Mouse (Mus musculus) kidney, adult 11 months (tissue): Measurements from ENCODE around the gene Fosl1.

ENCODE experiments used
- DNase-seq: peaks from one replicate; pipeline ENCODE4 v3.0.0; 2022

Gene Fosl1

DNA sequence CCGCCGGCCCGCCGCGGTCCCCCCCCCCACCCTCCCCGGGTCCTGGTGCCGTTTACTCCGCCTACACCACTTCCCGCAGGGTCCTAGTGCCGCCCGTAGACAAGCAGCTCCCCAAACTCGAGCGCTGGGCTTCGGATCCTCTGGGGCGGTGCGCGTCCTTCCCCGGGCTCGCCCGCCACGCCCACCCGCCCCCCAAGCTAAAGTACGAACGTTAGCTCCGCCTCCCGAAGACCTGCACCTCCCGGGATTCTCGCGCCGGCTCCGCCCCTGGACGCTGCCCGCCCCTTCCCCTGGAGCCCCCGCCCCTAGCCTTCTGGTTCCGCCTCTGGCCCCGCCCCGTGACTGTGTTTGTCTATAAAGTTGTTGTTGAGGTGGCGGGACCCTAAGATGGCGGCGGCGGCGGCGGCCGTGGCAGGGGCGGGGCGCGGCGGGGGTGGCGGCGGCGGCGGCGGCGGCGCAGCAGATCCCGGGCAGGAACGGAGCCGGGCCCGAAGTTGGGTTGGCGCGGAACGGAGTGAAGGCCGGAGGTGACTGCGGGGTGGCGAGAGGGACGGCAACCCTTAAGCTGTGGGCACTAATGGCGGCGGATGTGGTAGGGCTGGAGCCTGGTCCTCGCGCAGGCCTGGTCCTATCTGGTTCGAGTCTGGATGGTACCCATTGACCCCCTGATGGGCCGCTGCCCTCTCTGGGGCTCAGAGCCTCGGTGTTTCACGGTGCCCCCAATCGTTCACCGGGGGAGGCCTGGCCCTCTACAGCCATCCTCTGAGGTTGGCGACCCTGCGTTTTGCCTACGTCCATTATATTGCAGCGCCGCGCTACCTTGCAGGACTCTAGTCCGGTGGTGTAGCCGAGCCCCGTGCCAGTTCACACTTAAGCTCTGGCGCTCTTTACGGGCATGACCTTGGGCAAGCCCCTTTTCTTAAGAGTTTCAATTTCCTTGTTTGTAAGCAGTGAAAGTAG, 22.3 kb upstream of the Fosl1 start, which contains the start of the genes Drap1 and AI837181:
Gene Drap1 (minus strand): TSS at position 198 of the 960 bp plus-strand sequence.
Gene AI837181 (plus strand): TSS at position 363 of the 960 bp plus-strand sequence.
- peak; percentile 90 for DNase-seq

DNA sequence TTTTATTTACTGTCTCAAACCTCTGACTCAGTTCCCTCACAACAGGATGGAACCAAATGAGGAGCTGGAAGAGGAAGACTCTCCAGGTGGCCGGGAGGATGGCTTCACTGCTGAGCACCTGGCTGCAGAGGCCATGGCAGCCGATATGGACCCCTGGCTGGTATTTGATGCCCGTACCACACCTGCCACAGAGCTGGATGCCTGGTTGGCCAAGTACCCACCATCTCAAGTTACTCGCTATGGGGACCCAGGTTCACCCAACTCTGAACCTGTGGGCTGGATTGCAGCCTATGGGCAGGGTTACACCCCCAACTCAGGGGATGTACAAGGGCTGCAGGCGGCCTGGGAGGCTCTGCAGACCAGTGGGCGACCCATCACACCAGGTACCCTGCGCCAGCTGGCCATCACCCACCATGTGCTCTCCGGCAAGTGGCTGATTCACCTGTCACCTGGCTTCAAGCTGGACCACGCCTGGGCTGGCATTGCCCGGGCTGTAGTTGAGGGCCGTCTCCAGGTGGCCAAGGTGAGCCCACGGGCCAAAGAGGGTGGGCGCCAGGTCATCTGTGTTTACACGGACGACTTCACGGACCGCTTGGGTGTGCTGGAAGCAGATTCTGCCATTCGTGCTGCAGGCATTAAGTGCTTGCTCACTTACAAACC, 21.3 kb upstream of the Fosl1 start:
- no peak for DNase-seq

DNA sequence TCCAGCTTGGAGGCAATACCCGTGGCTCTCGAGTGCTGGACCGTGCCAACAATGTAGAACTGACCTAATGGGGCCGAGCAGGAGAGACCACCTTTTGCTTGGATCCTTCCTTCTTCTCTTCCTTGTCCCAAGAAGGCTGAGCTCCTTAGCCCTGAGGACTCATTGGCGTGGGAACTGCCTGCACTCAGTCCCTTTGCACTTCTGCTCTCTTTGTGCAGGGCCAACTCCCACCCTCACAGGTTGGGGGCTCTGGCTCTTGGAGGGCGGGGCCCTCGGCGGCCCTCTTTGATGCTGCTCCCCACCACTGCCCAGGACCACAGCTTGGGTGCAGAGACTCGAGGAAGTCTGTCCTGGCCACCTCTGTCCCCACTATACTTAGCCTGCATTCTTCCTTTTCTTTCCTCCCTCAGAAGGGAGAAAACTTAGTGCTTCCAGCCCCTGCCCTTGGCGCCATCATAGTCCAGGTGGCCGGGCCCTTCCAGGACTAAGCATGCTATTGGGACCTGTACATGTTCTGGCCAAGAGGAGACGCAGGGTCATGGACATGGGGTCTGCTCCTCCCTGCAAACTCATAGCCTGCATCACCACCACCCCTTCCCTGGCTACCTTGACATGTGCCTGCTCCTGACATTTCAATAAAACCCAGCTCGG, 20.6 kb upstream of the Fosl1 start:
- DNase-seq: no peak

DNA sequence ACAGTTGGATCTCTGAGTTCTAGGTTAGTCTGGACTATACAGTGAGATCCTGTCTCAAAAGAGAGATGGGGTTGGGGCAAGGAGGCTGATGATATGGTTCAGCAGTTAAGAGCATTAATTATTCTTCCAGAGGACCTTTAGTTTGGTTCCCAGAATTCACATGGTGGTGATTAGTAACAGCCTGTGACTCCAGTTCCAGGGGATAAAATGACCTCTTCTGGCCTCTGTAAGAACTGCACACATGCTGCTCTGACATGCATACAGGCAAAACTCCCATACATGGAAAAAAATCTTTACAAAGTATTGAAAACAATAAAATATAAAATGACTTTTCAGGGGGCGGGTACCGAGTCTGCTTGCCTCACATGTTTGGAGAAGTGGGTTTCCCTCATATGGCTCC, 19.3 kb upstream of the Fosl1 start:
- DNase-seq: peak; percentile 44

DNA sequence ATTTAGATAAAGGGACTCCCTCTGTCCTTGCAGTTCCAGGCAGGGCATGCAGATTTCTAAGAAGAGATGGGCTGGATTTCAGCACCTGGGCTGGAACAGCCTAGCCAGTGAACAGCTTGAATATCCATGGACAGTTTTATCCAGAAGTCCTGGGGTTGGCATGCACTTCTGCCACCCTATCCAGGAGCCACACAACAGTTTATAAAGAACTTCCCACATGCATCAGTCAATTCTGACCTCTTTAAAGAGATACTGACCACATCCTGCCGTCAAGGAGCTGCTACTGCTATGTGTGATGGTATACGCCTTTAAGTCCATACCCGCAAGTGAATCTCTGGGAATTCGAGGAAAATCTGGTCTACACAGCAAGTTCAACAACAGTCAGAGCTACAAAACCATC, 18.1 kb upstream of the Fosl1 start:
- no peak for DNase-seq

DNA sequence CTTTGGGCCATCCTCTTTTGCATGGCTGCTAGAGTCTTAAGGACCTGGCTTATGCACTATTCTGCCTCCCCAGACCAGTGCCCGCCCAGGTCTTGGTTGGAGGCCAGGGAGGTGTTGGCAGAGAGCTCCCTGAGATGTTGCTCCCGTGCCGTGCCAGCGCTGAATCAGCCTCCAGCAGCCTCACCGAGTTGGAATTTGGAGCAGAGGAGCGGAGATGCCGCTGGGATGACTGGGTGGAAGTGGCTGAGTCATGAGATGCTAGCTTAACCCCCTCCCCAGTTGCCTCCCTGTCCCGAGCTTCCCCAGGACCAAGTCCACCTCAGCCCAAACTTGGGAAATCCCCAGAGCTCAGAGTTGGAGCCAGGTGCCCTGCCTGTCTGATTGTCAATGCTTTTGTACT, 17.5 kb upstream of the Fosl1 start:
- peak; percentile 80 for DNase-seq

DNA sequence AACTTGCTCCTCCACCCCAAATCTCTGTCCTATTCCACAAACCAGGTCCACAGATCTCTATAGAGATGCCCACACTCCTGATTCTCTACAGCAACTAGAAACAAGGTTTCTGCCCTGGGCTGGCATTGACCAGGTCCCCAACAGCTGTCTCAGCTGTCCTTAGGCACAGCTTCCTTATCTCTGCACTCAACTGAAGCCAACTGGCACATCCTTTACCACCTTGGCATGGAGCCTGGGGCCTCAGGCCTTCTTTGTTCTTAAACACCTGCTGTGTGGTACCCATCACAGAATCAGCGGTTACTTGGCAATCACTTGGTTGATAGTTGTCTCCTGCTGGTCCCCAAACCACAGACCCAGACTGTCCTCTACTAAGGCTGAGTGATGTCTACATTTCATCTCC, 16.9 kb upstream of the Fosl1 start:
- DNase-seq: no peak

DNA sequence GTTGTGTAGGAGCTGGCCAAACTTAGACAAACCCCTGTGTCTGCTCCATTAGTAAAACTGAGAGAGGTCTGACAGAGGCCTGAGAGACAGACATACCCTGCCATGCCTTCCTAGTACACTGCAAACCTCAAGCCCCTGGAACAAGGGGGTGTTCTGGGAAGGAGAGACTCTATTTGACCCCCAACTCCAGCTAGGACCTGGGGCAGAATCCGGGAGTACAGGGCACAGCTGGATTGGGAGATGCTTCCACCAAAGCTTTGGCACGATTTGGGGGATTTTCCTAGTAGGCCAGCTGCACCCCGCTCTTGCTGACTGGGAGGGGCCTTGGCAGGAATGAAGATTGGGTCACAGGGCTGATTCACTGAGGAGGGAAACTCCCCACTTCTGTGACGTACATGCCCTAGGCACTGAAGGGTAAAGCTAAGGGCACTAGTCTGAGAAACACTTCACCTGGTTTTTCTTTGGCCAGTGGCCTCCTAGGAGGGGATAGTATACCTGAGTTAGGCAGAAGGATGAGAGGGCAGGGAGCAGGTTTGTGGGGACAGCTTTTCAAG, 15.4 kb upstream of the Fosl1 start:
- no peak for DNase-seq

DNA sequence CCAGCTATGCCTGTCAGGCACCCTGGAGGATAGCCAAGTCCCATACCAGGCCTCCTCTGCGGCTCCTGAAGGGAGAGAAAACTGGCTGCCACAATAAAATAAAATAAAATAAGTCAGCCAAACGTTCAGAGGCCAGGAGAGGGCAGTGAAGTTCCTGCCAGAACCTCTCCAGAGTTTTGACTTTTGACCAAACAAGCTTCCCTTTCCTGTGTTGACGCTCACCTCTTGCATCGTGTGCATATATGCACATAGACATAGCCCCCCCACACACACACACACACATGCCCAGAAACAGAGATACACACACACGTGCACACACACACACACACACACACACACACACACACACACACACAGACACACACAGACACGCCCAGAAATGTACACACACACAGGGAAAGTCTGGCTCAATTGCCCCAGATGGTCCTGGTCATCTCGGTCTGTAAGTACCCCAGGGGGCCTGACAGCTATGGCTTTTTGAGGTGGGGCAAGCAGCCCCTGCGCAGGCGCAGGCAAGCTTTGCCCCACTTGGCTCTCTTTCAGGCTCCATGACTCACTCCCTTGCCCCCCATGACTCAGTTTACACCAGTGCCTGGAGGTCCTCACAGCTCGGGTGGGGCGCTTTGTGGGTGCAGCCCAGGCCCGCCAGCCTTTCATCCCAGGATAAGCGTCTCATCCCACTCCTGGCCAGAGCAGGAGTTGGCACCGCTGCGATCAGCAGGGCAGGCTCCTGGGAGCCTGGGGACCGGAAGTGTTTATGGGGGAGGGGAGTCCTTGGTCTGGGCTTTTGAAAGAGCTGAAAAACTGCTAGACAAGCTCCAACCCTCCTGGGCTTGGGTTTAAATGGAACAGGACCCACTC, 14.1 kb upstream of the Fosl1 start:
- DNase-seq: peak; percentile 64

DNA sequence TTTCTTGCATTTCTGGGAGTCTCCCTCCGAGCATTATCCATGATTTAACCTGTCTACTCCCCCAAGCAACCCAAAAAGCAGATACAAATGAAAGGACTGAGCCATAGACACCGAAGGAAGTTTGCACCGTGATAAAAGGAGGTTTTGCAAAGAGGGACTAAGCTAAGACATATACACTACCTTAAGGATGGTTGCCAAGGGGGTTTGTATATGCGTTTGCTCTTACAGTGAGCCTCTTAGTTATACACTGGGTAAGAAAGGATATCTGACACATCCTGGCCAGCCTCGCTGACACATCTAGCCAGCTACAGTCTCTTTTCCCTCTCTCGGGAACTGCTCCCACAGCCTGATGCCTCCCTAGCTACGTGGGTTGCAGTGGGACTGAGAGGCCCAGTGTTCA, 13.4 kb upstream of the Fosl1 start:
- no peak for DNase-seq

DNA sequence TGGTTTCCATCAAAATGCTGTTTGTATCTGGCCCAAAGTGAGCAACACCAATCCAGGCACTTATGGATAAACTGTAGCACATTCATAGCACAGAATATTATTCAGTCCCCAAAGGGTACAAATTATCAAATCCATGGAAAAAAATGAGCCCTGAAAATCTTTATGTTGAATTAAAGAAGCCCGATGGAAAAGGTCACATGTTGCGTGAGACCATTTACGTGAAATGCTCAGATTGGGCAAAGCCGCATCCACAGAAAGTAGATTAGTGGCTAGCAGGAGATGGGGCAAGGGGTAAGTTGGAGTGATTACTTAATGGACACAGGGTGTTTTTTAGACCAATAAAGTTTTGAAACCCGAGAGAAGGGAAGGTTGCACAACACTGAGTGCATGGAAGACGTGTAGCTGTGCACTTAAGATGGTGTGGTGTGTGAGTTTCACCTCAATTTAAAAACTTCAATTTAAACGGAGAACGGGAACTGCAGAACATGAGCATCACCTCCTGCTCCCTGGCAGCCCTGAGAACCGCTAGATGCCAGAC, 2.9 kb upstream of the Fosl1 start:
- DNase-seq: no peak

DNA sequence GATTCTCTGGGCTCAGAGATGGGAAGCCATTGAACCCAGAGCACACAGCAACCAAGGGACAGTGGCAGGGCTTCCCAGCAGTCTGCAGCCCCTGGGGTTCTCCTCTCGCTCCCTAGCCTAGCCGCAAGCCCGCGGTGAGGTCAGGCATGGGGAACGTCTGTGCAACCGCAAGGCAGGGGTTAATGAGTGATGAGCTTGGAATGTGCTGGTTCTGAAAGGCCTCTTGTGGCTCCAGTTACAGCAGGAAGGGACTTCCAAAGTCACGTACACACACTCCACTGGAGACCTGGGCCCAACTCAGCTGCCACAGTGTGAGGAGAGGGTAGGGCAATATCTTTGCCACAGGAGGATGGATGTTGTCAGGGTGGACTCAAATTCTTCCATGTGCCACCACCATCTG, 2.4 kb upstream of the Fosl1 start:
- DNase-seq: peak; percentile 64

DNA sequence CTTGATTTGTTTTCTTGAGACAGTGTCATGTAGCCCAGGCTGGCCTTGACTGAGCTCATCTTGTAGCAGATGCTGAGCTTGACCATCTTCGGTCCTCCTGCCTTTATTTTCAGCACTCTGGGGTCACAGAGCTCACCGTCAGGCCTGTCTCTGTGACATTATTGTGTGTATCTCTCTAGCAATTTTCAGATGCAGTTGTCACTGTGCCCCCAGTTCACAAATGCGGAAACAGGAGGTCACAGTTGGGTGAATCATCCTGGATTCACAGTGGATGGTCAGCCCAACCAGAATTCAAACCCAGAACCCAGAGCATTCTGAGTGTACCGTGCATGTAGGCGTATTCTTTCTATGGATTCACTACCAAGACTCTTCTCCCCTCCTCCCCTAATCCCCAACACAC, 1.6 kb upstream of the Fosl1 start:
- no peak for DNase-seq

DNA sequence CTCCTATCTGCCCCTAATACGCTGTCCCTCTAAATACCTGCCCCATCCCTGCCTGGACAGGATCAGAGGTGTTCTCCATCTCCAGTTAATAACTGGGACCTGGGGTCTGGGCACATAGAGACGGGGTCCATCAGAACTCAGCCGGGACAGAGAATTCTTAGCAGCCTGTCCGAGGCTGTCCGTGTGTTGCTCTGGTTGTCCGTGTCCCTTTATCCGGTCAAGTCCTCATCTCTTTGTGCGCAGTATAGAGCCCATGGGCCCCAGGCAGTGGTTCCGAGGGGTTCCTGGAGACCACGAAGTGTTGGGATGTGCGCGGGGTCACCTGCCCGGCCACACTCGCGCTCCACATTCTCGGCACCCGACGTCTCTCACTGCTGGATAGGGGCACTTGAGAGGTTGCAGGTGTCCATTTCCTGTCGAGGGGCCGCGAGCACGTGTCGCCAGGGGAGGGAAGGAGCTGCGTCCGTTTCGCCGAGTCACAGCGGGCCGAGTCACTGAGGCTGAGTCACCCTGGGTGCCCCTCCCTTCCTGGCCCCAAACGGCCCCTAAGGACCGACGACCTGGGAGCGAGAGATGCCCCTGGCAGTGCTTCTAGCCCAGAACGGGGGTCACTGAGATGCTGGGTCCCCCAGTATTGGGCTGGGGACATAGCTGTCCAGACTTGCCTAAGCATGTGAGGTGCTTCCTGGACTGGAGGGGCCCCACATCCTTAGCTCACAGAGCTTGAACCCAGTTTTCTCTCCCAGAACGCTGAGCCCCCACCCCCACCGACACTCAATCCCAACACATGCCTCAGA, 1.2 kb downstream of the Fosl1 start:
- DNase-seq: no peak

DNA sequence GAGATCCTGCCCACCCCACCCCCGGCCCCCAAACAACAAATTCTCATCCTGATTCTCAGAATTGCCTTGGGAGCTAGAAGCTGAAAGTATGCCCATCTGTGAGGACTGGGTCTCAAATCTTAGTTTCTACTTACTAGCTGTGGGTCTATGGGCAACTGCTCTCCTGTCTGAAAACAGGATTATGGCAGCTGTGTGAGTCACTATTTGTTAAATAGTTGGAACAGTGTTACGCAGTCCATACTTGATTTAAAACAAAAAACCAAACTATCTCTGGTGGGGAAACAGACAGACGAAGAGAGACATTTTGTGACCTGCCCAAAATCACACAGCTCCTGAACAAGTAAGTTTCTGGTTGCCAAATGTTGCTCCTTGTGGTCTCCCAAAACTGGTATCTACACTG, 2.3 kb downstream of the Fosl1 start:
- no peak for DNase-seq

DNA sequence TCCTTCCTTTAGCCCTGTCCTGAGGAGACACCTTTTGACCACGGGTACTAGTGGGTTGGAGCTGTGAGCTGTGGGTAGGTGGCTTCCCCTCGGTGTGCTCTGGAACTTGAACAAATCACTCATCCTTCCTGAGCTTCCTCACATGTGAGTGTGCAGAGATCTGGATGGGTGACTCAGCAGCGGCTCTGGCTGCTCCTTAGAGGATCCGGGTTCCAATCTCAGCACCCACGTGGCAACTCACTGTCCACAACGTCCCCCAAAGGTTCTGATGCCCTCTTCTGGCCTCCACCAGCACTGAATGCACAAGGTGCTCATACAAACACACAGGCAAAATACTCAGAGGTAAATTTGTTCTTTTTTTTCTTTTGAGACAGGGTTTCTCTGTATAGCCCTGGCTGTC, 4.4 kb downstream of the Fosl1 start:
- DNase-seq: no peak

DNA sequence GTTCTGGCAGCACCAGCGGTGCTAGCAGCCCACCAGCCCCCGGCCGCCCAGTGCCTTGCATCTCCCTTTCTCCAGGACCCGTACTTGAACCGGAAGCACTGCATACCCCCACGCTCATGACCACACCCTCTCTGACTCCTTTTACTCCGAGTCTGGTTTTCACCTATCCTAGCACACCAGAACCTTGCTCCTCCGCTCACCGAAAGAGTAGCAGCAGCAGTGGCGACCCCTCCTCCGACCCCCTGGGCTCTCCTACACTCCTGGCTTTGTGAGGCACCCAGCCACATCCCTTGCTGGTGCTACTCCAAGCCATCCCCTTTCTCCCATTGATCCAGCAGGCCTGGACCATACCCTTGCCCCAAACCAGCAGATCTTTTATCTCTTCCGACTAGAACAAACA, 7.7 kb downstream of the Fosl1 start:
- DNase-seq: no peak

DNA sequence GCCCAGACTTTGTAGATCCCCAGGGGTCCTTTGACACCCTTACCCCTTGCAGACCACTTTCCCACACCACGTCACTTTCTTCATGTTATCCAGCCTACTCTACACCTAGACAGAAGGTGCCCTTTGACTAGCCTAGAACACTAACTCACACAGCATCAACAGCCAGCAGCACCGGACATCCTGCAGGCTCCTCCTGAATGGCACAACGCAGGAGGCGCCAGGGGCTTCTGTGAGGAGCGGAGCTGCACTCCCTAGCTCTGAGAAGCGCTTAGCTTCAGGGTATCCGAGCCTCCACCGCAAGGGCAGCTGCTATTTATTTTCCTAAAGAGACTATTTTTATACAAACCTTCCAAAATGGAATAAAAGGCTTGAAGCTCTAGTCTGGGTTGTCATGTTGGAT, 8.2 kb downstream of the Fosl1 start:
- DNase-seq: no peak

DNA sequence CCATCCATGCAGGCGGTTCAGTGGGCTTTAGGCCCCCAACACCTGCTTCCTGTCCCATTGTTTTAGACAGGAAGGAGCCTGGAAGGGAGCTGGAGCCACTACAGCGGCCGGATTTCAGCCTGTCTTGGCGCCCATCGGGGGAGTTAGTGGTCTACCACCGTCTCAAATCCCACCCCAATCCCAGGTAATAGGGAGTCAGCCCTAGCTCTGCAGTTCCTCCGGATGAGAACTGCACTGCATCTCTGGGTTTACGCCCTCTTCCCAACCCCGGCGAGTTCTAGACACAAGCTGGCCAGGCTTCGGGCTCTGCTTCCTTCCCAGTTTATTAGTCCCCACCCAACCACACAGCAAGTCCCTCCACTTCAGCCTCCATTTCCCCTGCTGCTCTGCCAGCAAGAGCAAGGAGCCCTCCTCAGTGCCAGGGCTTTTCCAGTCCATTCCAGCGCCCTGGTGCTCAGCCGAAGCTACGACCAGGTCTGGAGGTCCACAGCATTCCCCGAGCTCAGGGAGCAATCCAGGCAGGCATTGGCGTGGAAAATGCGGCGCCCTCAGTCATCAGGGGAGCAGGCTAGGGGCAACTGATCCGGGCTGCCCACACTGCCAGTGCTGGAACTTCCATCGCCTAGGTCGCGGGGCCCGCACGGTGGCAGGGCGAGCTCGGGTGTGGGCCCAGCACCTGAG, 9.0 kb downstream of the Fosl1 start:
- DNase-seq: peak; percentile 44

DNA sequence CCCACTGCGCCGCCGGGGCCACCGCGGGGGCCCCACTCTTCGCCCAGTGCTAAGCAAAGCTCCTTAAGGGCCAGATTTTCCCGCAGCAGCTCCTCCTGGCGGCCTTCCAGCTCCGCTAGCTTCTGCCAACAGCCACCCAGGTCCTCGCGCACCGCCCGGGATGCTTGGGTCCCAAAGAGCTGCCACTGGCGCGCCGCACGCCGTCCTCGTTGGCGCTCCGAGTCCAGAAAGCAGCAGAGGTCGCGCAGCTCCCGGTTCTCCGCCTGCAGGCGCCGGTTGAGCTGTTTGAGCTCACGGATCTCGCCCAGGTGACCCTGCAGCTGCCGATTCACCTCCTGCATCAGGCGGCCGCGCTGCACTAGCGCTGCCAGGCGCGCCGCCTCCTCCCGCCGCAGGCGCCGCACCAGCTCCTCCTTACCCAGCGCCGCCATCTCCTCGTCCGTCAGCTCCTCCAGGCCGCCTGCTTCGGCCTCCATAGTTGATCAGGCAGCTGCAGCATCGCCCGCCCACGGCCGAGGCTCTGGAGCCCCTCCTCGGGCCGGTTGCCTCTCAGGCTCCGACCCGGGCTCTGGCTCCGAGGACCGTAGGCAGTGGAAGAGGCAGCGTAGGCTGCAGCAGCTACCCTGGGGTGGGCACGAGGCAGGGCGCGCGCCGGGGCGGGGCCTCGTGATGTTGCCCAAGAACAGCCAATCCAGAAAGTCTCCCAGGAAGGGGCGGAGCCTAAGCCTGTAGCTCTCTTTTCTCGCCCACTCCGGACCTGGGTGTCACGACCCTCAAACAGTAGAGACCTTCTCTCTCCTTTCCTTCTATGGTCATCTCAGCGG, 9.8 kb downstream of the Fosl1 start:
- DNase-seq: peak; percentile 95
